Mouse (Mus musculus) retina, embryonic 14.5 days (tissue): ENCODE results near the gene Btbd1.

Experiments used
- DNase-seq: peaks from one replicate; pipeline ENCODE4 v3.0.0-alpha.2; 2015; ENCODE audit warnings: low spot score

Gene Btbd1

GRCm38 (mm10) chr7:81829379-81829894 lies at the start of gene Btbd1:
Btbd1 (minus strand) TSS chr7:81829431.
- peak; percentile 89 for DNase-seq

GRCm38 (mm10) chr7:81875372-81875771 lies 46.1 kb upstream of the Btbd1 start:
- DNase-seq: no peak

DNA sequence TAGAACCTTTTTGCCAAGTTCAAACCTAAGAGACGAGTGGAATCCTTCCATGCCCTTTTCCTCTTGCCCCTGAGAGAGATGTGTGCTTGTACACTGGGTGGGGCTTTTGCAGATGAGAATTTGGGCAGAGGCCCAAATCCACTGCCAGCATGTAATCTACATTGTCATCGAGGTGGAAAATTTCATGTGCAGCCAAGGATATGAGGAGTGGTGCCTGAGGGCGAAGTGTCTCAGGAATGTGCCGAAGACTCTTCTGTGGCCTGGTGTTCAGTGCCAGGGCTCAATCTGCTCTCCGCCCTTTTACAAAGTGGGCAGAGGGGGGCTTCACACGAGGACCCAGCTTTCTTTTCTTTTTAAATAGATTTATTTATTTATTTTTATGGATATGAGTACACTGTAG lies 45.4 kb upstream of the Btbd1 start:
- no peak for DNase-seq

GRCm38 (mm10) chr7:81873807-81874206 lies 44.6 kb upstream of the Btbd1 start:
- DNase-seq: no peak

- no peak for DNase-seq
Observed at GRCm38 (mm10) chr7:81872493-81873013, 43.3 kb upstream of the Btbd1 start.

GRCm38 (mm10) chr7:81868158-81868557 lies 38.9 kb upstream of the Btbd1 start:
- peak; percentile 87 for DNase-seq

- no peak for DNase-seq
Observed at GRCm38 (mm10) chr7:81867231-81867930, 38.1 kb upstream of the Btbd1 start.

- no peak for DNase-seq
Observed at GRCm38 (mm10) chr7:81865937-81866336, 36.7 kb upstream of the Btbd1 start.

GRCm38 (mm10) chr7:81864552-81864951 lies 35.3 kb upstream of the Btbd1 start:
- no peak for DNase-seq

DNA sequence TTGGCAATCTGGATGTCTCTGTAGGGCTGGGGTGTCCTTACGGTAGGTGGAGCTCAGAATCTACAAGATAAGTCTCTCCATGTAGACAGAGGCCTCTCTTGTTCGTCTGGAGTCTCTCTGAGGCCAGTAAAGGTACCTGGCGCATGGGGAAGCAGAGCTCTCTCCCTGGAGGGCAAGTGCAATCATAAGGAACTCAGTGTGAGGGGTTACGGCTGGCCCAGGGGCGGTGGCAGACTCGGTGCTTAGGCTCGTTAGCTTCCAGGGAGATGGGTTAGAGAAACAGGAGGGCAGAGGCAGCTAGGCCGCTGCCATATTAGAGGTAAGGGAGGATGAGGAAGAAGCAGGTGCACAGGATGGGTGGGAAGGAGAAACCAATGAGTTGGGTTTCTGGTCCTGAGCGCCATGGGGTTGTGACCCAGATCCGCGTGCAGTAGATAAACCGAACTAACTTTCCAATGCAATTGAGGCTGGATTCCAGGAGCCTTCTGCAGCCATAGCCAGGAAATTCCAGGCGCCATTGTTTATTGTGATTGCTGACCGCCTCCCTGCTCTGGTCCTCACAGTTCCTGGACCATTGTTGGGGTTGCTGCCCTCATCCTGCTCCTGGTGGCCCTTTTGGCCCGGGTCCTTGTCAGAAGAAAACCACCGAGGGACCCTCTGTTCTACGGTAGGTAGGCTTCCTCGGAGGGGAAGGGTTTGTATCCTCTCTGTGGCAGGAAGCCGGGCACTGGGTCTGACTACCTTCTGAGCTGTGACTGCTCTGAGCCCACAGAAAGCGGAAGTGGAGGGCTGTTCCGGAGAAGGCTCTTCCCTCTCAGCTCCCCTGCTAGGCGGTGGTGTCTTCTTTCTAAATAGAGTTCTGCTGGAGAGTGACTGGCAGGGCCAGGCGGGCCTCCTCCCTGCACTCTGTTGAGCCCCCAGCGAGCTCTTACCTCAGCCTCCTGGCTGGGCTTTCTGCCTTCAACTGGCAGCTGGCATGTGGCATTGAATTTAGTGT lies 33.7 kb upstream of the Btbd1 start:
- DNase-seq: no peak

- no peak for DNase-seq
Observed at GRCm38 (mm10) chr7:81861921-81862320, 32.7 kb upstream of the Btbd1 start.

DNA sequence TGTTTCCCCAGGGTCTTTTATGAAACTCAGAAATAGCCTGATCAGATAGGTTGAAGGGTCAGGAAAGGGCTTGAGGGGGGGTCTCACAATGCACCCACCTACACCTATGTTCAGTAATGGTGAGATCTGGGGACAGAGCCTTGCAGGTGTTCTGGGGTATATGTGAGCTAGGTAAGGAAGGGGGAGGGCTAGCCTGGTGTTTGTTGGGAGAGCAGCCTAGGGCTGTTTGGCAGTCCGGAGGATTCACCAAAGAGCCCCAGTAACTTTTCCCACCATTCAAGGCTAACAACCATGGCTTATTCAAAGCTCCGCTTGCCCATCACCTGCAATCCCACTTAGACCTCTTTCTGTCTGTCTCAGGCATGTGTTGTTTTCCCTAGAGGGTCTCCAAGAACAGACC lies 32.2 kb upstream of the Btbd1 start:
- DNase-seq: no peak

DNA sequence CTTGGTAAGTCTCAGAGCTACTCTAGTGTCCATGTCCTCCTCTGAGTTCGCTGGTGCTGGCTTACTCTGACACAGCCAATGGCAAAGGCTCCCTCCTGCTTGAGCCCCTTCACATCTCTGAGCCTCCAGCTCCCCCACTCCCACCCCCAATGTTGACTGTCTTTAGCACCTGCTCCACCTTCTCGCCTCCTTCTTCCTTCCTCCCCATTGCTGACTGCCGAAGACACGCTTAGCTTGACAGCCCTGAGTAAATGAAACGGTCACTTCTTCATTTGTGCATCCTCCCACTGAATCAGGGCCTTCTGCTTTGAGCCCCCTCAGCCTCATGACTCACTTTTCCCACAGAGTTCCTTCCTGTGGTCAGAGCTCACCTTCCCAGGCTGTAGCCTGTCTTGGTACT lies 31.8 kb upstream of the Btbd1 start:
- DNase-seq: no peak

DNA sequence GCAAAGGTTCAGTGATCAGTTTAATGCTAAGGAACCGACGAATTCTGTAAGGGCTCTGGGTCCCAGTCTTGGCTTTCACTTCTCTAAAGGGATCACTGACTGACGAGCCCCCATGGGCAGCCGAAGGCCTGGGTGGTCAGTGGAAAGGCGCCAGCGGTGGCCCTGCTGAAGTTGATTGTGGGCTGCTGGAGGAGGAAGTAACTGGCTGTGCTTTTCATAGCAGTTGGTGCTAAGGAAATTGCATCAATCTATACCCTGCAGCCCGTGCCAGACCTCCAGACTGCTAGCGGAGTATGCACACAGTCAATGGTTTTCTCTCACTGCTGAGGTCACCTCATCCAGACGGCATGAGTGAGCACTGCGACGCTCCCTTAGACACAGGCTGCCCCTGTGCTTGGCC lies 30.8 kb upstream of the Btbd1 start:
- DNase-seq: no peak

GRCm38 (mm10) chr7:81858968-81859721 lies 29.9 kb upstream of the Btbd1 start, which contains the start of gene Tm6sf1:
Tm6sf1 (plus strand) TSS chr7:81859001.
- DNase-seq: peak; percentile 73

DNA sequence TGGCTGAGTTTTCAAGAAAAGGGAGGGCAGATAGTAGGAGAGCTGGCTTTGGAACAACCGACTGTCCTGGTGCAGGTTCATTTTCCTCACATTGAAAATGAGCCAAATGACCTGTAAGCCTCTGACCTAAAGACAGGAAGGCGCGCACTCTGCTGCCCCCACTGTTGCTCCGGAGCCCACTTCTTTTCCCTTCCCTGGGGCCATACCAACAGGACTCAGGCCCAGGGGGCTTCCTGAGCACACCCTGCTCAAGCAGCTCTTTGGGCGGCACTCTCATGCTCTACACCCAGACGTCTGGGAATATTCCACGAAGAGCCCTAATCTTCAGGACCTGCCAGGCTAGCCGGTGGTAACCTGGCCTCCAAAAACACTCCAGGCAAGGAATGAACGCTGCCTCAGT lies 29.0 kb upstream of the Btbd1 start:
- DNase-seq: peak; percentile 65

- DNase-seq: no peak
Observed at GRCm38 (mm10) chr7:81856221-81856620, 27.0 kb upstream of the Btbd1 start.

GRCm38 (mm10) chr7:81855694-81856093 lies 26.5 kb upstream of the Btbd1 start, which contains the start of gene Gm10160:
Gm10160 (minus strand) TSS chr7:81855794.
- no peak for DNase-seq

DNA sequence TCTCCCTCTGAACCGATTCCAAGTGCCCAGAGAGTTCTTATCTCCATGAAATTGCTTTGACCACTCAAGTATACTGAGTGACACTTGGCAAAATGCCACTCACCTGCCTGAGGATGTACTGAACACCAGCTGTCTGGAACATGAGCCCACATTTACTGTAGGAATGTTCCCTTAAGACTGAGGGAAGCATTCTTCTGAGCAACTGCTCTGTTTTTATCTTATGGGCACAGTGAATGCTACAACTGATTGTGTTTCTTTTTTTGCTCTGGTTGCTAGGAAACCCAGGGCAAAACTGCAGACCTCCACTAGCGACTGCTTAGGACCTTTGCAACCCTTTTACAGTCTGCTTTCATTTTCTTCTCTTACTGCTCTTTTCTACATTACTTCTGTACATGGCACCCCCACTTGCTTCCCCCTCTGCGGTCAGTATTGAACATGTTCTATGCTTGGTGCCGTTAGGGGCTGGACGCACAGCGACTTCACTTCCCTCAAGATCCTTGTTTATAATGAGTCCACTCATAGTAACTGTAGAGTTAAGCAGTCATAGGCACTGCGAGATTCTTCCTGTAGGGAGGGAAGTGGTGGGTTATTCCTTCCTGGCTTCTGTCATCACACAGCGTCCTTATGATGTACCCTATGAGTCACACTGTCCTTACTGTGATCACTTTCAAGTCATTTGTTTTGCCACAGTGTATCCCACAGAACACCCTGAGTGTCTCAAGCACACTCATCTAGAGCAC lies 25.5 kb upstream of the Btbd1 start:
- DNase-seq: no peak

GRCm38 (mm10) chr7:81851706-81852105 lies 22.5 kb upstream of the Btbd1 start:
- DNase-seq: no peak

DNA sequence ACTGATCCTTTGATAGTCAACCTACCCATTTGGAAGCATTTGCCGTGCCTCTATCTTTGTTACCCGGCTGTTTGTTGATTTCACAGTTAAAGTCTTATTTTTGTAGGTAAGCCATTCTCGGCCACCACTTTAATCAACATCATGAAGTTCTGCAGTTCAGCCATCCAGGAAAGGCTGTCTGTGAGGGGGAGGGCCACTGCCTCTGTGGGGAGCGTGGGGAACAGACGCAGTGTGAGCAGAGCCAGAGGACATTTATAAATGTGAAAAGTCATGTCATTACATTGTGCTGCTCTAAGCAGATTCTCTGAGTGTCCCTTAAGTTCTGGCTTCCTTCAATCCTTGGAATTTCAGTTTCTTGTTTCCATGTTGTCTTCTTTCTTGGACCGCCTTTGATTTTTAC lies 20.9 kb upstream of the Btbd1 start:
- DNase-seq: no peak
